Mouse (Mus musculus): ENCODE data around the gene Col20a1. TPM values are rescaled to one million over a fixed set of nuclear protein-coding genes. Genes with fewer than 3 reads are reported as not detected.

Col20a1 gene
- polyA plus RNA-seq (2014; fragmentation: Nextera tagmentation; extraction: Ambion mirVana), result 0.31 and 0.60 TPM in 2 replicates

DNA sequence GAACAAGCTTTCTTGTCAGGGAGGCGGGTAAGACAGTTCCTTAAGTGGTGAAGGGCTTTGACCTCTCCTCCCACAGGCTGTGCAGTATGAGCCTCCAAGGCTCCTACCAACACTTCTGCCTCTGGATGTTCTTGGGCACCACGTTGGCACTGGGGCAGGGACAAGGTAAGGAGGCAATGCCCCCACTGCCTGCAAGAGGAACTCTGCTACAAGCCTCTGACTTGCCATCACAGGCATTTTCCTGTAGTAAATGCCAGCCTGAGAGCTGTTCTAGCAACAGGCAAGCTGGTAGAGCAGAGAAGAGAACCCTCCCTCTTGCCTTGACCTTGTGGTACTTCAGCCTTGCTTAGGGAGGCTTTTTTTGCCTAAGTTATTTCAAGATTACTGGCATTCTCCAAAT lies at the start of gene Col20a1:
TSS of gene Col20a1 (plus strand) at position 87 of the 400 bp plus-strand sequence.
- Histone ChIP-seq H3K9ac (replicated peaks; ENCODE audit: low read depth, low read length) (no peak within 1 kb of the TSS), H3K4me1 (ENCODE audit: control insufficient read depth, insufficient read depth, low read length) (0 out of 2 replicates have a peak, but pooled peaks cover 5% of the 10 kb centered on the region), H3K9me3 (ENCODE audit: control insufficient read depth, low read length) (no peaks in the 10 kb centered on the region), H3K27me3 (ENCODE audit: control insufficient read depth, insufficient read depth, low read length) (no peaks in the 10 kb centered on the region), H3K4me2 (ENCODE audit: low read depth, low read length) (no peak within 1 kb of the TSS), H3K27ac (ENCODE audit: low read depth, low read length) (no peak within 1 kb of the TSS), H3K36me3 (ENCODE audit: control insufficient read depth, insufficient read depth, low read length) (peaks cover 14% of the 10 kb centered on the region), H3K4me3 (ENCODE audit: low read depth, low read length) (no peak within 1 kb of the TSS)
- 59% methylated on average over 2 of the region's 2 CpGs for WGBS
- no peak for ATAC-seq (ENCODE audit: low read depth)

DNA sequence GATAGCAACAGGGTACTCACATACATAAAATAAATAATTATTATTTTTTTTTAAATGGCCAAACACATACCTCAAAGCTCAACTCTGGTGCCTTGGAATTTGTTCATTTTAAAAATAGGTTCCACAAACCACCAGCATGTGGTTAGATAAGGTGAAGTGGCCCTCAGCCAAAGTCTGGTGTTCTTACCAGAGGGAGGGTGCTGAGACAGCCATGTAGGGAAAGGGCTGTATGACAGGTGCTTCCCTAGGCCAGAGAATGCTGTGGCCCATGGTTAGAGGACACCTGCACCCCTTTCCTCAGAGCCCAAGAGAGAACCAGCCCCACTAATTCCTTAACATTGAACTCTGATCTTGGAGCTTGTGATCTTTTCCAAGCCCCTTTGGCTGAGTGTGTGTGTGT lies 46.1 kb upstream of the Col20a1 start:
- Histone ChIP-seq H3K4me1 (ENCODE audit: control insufficient read depth, insufficient read depth, low read length) (no peaks in the 10 kb centered on the region), H3K27me3 (ENCODE audit: control insufficient read depth, insufficient read depth, low read length) (no peaks in the 10 kb centered on the region), H3K27ac (ENCODE audit: low read depth, low read length) (no peak overlapping the region), H3K36me3 (ENCODE audit: control insufficient read depth, insufficient read depth, low read length) (0 out of 2 replicates have a peak, but pooled peaks cover 7% of the 10 kb centered on the region), H3K4me3 (ENCODE audit: low read depth, low read length) (no peak overlapping the region), H3K9ac (replicated peaks; ENCODE audit: low read depth, low read length) (no peak overlapping the region), H3K9me3 (ENCODE audit: control insufficient read depth, low read length) (no peaks in the 10 kb centered on the region), H3K4me2 (ENCODE audit: low read depth, low read length) (no peak overlapping the region)
- ATAC-seq (ENCODE audit: low read depth), result no peak

DNA sequence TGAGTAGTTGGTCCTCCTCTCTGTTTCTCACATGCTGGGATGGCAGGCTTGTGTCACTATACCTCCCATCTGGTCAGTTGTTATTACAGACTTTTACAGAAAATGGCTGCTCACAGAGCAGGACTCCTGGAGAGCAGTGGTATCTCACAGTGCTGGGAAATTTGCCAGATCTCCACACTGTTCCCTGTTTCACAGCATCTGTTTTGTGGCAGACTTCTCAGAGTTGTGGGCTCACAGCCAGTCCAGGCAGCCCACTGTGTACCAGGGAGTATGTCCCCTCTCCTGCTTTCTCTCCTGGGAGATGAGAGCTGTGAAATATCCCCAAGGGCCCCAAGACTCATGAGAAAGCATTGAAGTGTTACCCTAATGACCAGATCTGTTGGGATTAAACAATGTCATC lies 44.5 kb upstream of the Col20a1 start:
- H3K36me3 ChIP-seq (ENCODE audit: control insufficient read depth, insufficient read depth, low read length), result 0 out of 2 replicates have a peak, but pooled peaks cover 7% of the 10 kb centered on the region
- ATAC-seq (ENCODE audit: low read depth), result peak; percentile 41; the same call in 1 of the 2 replicates
- H3K9ac ChIP-seq (replicated peaks; ENCODE audit: low read depth, low read length), result no peak overlapping the region
- H3K4me1 ChIP-seq (ENCODE audit: control insufficient read depth, insufficient read depth, low read length), result no peaks in the 10 kb centered on the region
- no peak overlapping the region for H3K4me2 ChIP-seq (ENCODE audit: low read depth, low read length)
- no peak overlapping the region for H3K4me3 ChIP-seq (ENCODE audit: low read depth, low read length)
- peak overlapping the region; percentile 2; the same call in 1 of the 2 replicates for H3K27ac ChIP-seq (ENCODE audit: low read depth, low read length)
- H3K9me3 ChIP-seq (ENCODE audit: control insufficient read depth, low read length), result no peaks in the 10 kb centered on the region
- no peaks in the 10 kb centered on the region for H3K27me3 ChIP-seq (ENCODE audit: control insufficient read depth, insufficient read depth, low read length)

GRCm38 (mm10) chr2:180949947-180950346 lies 36.4 kb upstream of the Col20a1 start:
- no peaks in the 10 kb centered on the region for H3K36me3 ChIP-seq (ENCODE audit: control insufficient read depth, insufficient read depth, low read length)
- no peaks in the 10 kb centered on the region for H3K27me3 ChIP-seq (ENCODE audit: control insufficient read depth, insufficient read depth, low read length)
- 16% methylated on average over 1 of the region's 1 CpGs for WGBS
- no peak overlapping the region for H3K9ac ChIP-seq (replicated peaks; ENCODE audit: low read depth, low read length)
- no peaks in the 10 kb centered on the region for H3K9me3 ChIP-seq (ENCODE audit: control insufficient read depth, low read length)
- no peak for ATAC-seq (ENCODE audit: low read depth)
- H3K27ac ChIP-seq (ENCODE audit: low read depth, low read length), result no peak overlapping the region
- no peak overlapping the region for H3K4me2 ChIP-seq (ENCODE audit: low read depth, low read length)
- H3K4me1 ChIP-seq (ENCODE audit: control insufficient read depth, insufficient read depth, low read length), result peaks cover 26% of the 10 kb centered on the region
- no peak overlapping the region for H3K4me3 ChIP-seq (ENCODE audit: low read depth, low read length)

DNA sequence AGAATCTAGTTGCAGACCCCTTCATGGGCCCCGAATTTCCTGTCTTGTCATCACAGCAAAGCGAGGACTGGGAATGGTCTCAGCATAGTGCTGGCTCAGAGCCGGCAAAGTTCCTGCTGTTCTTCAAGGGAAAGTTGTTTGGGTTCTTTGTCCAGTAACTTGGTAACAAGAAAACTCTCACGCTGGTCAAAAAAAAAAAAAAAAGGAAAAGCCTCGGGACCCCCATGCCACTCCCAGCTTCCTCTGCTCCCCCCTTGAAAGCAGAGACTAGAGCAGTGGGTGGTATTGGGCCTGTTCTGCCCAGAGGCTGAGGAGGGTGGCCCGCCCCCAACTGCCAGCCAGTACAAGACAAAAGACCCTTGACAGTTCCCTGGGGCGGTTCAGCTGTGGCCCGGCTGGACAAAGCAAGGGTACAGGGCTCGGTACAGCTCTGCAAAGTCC lies 33.6 kb upstream of the Col20a1 start:
- Histone ChIP-seq H3K4me3 (ENCODE audit: low read depth, low read length) (peak overlapping the region; percentile 46), H3K9me3 (ENCODE audit: control insufficient read depth, low read length) (no peaks in the 10 kb centered on the region), H3K9ac (replicated peaks; ENCODE audit: low read depth, low read length) (peak overlapping the region; percentile 61; the same call in 1 of the 2 replicates), H3K4me2 (ENCODE audit: low read depth, low read length) (peak overlapping the region; percentile 64), H3K27me3 (ENCODE audit: control insufficient read depth, insufficient read depth, low read length) (no peaks in the 10 kb centered on the region), H3K4me1 (ENCODE audit: control insufficient read depth, insufficient read depth, low read length) (peaks cover 26% of the 10 kb centered on the region), H3K27ac (ENCODE audit: low read depth, low read length) (peak overlapping the region; percentile 90), H3K36me3 (ENCODE audit: control insufficient read depth, insufficient read depth, low read length) (no peaks in the 10 kb centered on the region)
- WGBS, result 2% methylated on average over 8 of the region's 9 CpGs
- ATAC-seq (ENCODE audit: low read depth), result peak; percentile 45; the same call in 1 of the 2 replicates

GRCm38 (mm10) chr2:180953638-180954037 lies 32.7 kb upstream of the Col20a1 start:
- Histone ChIP-seq H3K9ac (replicated peaks; ENCODE audit: low read depth, low read length) (peak overlapping the region; percentile 61), H3K27ac (ENCODE audit: low read depth, low read length) (peak overlapping the region; percentile 90), H3K4me1 (ENCODE audit: control insufficient read depth, insufficient read depth, low read length) (peaks cover 26% of the 10 kb centered on the region), H3K9me3 (ENCODE audit: control insufficient read depth, low read length) (no peaks in the 10 kb centered on the region), H3K4me3 (ENCODE audit: low read depth, low read length) (peak overlapping the region; percentile 46), H3K36me3 (ENCODE audit: control insufficient read depth, insufficient read depth, low read length) (no peaks in the 10 kb centered on the region), H3K4me2 (ENCODE audit: low read depth, low read length) (peak overlapping the region; percentile 64), H3K27me3 (ENCODE audit: control insufficient read depth, insufficient read depth, low read length) (no peaks in the 10 kb centered on the region)
- WGBS, result 7% methylated on average over 2 of the region's 2 CpGs
- ATAC-seq (ENCODE audit: low read depth), result no peak

- ATAC-seq (ENCODE audit: low read depth), result peak; percentile 93
- Histone ChIP-seq H3K27me3 (ENCODE audit: control insufficient read depth, insufficient read depth, low read length) (no peaks in the 10 kb centered on the region), H3K9me3 (ENCODE audit: control insufficient read depth, low read length) (no peaks in the 10 kb centered on the region), H3K4me3 (ENCODE audit: low read depth, low read length) (peak within 1 kb of the TSS; percentile 46), H3K4me2 (ENCODE audit: low read depth, low read length) (peak within 1 kb of the TSS; percentile 64), H3K27ac (ENCODE audit: low read depth, low read length) (peak within 1 kb of the TSS; percentile 90), H3K36me3 (ENCODE audit: control insufficient read depth, insufficient read depth, low read length) (no peaks in the 10 kb centered on the region), H3K4me1 (ENCODE audit: control insufficient read depth, insufficient read depth, low read length) (peaks cover 26% of the 10 kb centered on the region), H3K9ac (replicated peaks; ENCODE audit: low read depth, low read length) (peak within 1 kb of the TSS; percentile 61)
- WGBS, result 1% methylated on average over 52 of the region's 52 CpGs
Measured at GRCm38 (mm10) chr2:180954061-180955047, 32.0 kb upstream of the Col20a1 start, which contains the start of gene Nkain4. TSS of gene Nkain4 (minus strand) at chr2:180954699.

DNA sequence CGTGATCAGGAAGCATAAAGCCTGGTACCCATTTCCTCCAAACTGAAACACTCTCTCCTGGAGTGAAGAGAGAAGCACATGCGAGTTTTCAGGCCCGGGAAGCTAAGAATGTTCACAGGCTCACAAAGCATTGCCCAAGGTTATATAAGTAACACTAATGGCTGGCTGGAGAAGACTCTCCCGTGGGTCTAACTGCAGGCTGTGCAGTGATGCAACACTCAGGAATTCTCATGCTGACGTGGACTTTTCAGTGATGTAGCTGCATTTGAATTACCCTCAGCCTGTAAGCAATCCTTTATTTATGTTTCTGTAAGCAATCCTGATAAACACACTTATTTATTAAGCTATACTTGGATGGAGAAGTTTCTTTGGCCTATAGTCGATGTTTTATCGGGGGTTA lies 26.7 kb upstream of the Col20a1 start:
- Histone ChIP-seq H3K9me3 (ENCODE audit: control insufficient read depth, low read length) (no peaks in the 10 kb centered on the region), H3K4me3 (ENCODE audit: low read depth, low read length) (no peak overlapping the region), H3K27ac (ENCODE audit: low read depth, low read length) (no peak overlapping the region), H3K4me1 (ENCODE audit: control insufficient read depth, insufficient read depth, low read length) (0 out of 2 replicates have a peak, but pooled peaks cover 2% of the 10 kb centered on the region), H3K36me3 (ENCODE audit: control insufficient read depth, insufficient read depth, low read length) (no peaks in the 10 kb centered on the region), H3K4me2 (ENCODE audit: low read depth, low read length) (no peak overlapping the region), H3K9ac (replicated peaks; ENCODE audit: low read depth, low read length) (no peak overlapping the region), H3K27me3 (ENCODE audit: control insufficient read depth, insufficient read depth, low read length) (no peaks in the 10 kb centered on the region)
- WGBS, result 79% methylated on average over 7 of the region's 7 CpGs
- ATAC-seq (ENCODE audit: low read depth), result no peak

- ATAC-seq (ENCODE audit: low read depth), result no peak
- H3K4me3 ChIP-seq (ENCODE audit: low read depth, low read length), result no peak overlapping the region
- 78% methylated on average over 3 of the region's 3 CpGs for WGBS
- no peaks in the 10 kb centered on the region for H3K4me1 ChIP-seq (ENCODE audit: control insufficient read depth, insufficient read depth, low read length)
- no peak overlapping the region for H3K9ac ChIP-seq (replicated peaks; ENCODE audit: low read depth, low read length)
- H3K36me3 ChIP-seq (ENCODE audit: control insufficient read depth, insufficient read depth, low read length), result no peaks in the 10 kb centered on the region
- no peaks in the 10 kb centered on the region for H3K27me3 ChIP-seq (ENCODE audit: control insufficient read depth, insufficient read depth, low read length)
- no peak overlapping the region for H3K27ac ChIP-seq (ENCODE audit: low read depth, low read length)
- no peaks in the 10 kb centered on the region for H3K9me3 ChIP-seq (ENCODE audit: control insufficient read depth, low read length)
- no peak overlapping the region for H3K4me2 ChIP-seq (ENCODE audit: low read depth, low read length)
Measured at GRCm38 (mm10) chr2:180960187-180960586, 26.1 kb upstream of the Col20a1 start.
